Mouse (Mus musculus): ENCODE data around the gene C4bp.

DNA sequence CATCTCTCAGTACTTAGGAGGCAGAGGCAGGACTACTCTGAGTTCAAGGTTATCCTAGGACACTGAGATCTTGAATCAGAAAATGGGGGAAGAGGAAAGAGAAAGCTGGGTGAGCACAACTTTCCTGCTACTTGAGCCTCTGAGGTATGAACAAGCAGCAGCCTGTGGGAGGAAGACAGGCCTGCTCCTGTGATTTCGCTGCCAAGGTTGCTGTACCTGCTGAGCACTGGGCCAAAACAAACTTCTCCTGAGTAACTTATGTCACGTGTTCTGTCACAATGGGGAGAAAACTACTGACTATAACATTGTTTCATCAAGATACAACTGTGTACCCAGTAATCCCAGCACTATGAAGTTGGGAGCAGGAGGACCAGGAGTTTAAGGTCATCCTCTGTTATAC, 42.2 kb upstream of the C4bp start:
- TF ChIP-seq POLR2A (IDR thresholded peaks at IDR 0.05; ENCODE audit: borderline replicate concordance, insufficient read depth, low read length) (no peak), CTCF (IDR thresholded peaks at IDR 0.05; ENCODE audit: borderline replicate concordance, insufficient read depth, low read depth, low read length) (no peak)

Measured in cerebellum, adult 2 months (tissue).